Mouse (Mus musculus) liver, postnatal 0 days (tissue): ENCODE results near the gene Cdrt4. TPM values are rescaled to one million over a fixed set of nuclear protein-coding genes. Genes with fewer than 3 reads are reported as not detected.
A peak's percentile ranks its signal among the peaks of the same experiment; 100 is the strongest.

ENCODE experiments used
- ATAC-seq: fragments of 200-750 bp; cut with Nextera tagmentation; 2 replicates; pipeline ENCODE4 v1.8.0; 2017; ENCODE audit warnings: mild to moderate bottlenecking, moderate library complexity
- DNase-seq: peaks from one replicate; pipeline ENCODE4 v3.0.0-alpha.2; 2016
- H3K27ac ChIP-seq: fragments of 300-500 bp; sonication (generic); 2 replicates; pipeline ENCODE4 v1.5.1; 2014; ENCODE audit warnings: antibody characterized with exemption, moderate library complexity, mild to moderate bottlenecking, low read depth
- H3K27me3 ChIP-seq: fragments of 300-500 bp; sonication (generic); 2 replicates; pipeline ENCODE4 v1.6.1; 2014; ENCODE audit warnings: low read length, control low read depth, mixed read lengths; ENCODE audit not compliant: insufficient read depth
- H3K36me3 ChIP-seq: fragments of 300-500 bp; sonication (generic); replicated peaks from 2 replicates; pipeline ENCODE4 v1.6.1; 2014; ENCODE audit warnings: mild to moderate bottlenecking, control low read depth, low read length, moderate library complexity, mixed read lengths; ENCODE audit not compliant: insufficient read depth
- H3K4me1 ChIP-seq: fragments of 300-500 bp; sonication (generic); 2 replicates; pipeline ENCODE4 v1.6.1; 2014; ENCODE audit warnings: antibody characterized with exemption, mild to moderate bottlenecking, control low read depth; ENCODE audit not compliant: insufficient read depth
- H3K4me2 ChIP-seq: fragments of 300-500 bp; sonication (generic); 2 replicates; pipeline ENCODE4 v1.6.1; 2014; ENCODE audit warnings: low read depth, mild to moderate bottlenecking, low read length, moderate library complexity, mixed read lengths
- H3K4me3 ChIP-seq: fragments of 300-500 bp; sonication (generic); 2 replicates; pipeline ENCODE4 v1.5.1; 2014; ENCODE audit warnings: low read depth, low read length
- H3K9ac ChIP-seq: fragments of 300-500 bp; sonication (generic); replicated peaks from 2 replicates; pipeline ENCODE4 v1.6.1; 2014; ENCODE audit warnings: mild to moderate bottlenecking, moderate library complexity
- H3K9me3 ChIP-seq: fragments of 300-500 bp; sonication (generic); 2 replicates; pipeline ENCODE4 v1.6.1; 2016; ENCODE audit warnings: mild to moderate bottlenecking, control low read depth, low read length, mixed read lengths
- CTCF ChIP-seq: sonication (generic); IDR thresholded peaks from 2 replicates; pipeline ENCODE4 v1.5.1; 2016; ENCODE audit warnings: antibody characterized with exemption, low read depth
- EP300 ChIP-seq: IDR thresholded peaks from 2 replicates; pipeline ENCODE4 v1.6.1; 2016; ENCODE audit warnings: antibody characterized with exemption, low read depth, mild to moderate bottlenecking
- WGBS: fragments of 180-500 bp; shearing (Covaris S2); extraction: QIAGEN DNeasy Blood & Tissue Kit; methylation state at CpG from one replicate; pipeline ENCODE4 v1.1.7; 2014; ENCODE audit not compliant: insufficient replicate concordance; 5-methylcytosine and 5-hydroxymethylcytosine counted together
- polyA plus RNA-seq: library from polyadenylated mRNA; unstranded; fragments of >200 nt; fragmentation: Nextera tagmentation; extraction: Ambion mirVana; gene quantifications from 2 replicates; pipeline ENCODE4 v1.2.1, GENCODE M21; 2015

Cdrt4 gene
- polyA plus RNA-seq, 1 experiment from 2014 or later: not detected

- H3K9ac ChIP-seq: no peak overlapping the region
- DNase-seq (no peak), ATAC-seq (no peak)
- 73% methylated on average over 5 of the region's 5 CpGs for WGBS
- no peak overlapping the region for H3K27ac ChIP-seq
- H3K4me3 ChIP-seq: no peak overlapping the region
- no peaks in the 10 kb centered on the region for H3K36me3 ChIP-seq
- no peaks in the 10 kb centered on the region for H3K27me3 ChIP-seq
- TF ChIP-seq EP300 (no peak), CTCF (no peak)
- no peaks in the 10 kb centered on the region for H3K4me1 ChIP-seq
- no peaks in the 10 kb centered on the region for H3K9me3 ChIP-seq
- H3K4me2 ChIP-seq: no peak overlapping the region
Observed at GRCm38 (mm10) chr11:62955186-62955585, 4.2 kb downstream of the Cdrt4 start.

- Histone ChIP-seq H3K4me1 (no peaks in the 10 kb centered on the region), H3K4me3 (no peak overlapping the region), H3K9ac (no peak overlapping the region), H3K4me2 (no peak overlapping the region), H3K27me3 (no peaks in the 10 kb centered on the region), H3K36me3 (no peaks in the 10 kb centered on the region), H3K27ac (no peak overlapping the region), H3K9me3 (no peaks in the 10 kb centered on the region)
- TF ChIP-seq EP300 (no peak), CTCF (no peak)
- no peak for ATAC-seq
- 28% methylated on average over 6 of the region's 6 CpGs for WGBS
- DNase-seq: no peak
Observed at GRCm38 (mm10) chr11:62955776-62956175, 4.8 kb downstream of the Cdrt4 start.

GRCm38 (mm10) chr11:62957626-62958180, 6.7 kb downstream of the Cdrt4 start:
- WGBS: 77% methylated on average over 8 of the region's 8 CpGs

GRCm38 (mm10) chr11:62963292-62963691, 12.3 kb downstream of the Cdrt4 start:
- 68% methylated on average over 4 of the region's 4 CpGs for WGBS
- Histone ChIP-seq H3K36me3 (no peaks in the 10 kb centered on the region), H3K9me3 (no peaks in the 10 kb centered on the region), H3K4me1 (no peaks in the 10 kb centered on the region), H3K4me2 (no peak overlapping the region), H3K27ac (no peak overlapping the region), H3K9ac (no peak overlapping the region), H3K4me3 (no peak overlapping the region), H3K27me3 (no peaks in the 10 kb centered on the region)
- ATAC-seq (no peak), DNase-seq (no peak)
- TF ChIP-seq EP300 (no peak), CTCF (no peak)

More at GRCm38 (mm10) chr11:62957626-62958180, 6.7 kb downstream of the Cdrt4 start:
- H3K27ac ChIP-seq: no peak overlapping the region
- ATAC-seq (no peak), DNase-seq (no peak)
- TF ChIP-seq CTCF (no peak), EP300 (no peak)
- H3K9me3 ChIP-seq: no peaks in the 10 kb centered on the region
- no peaks in the 10 kb centered on the region for H3K27me3 ChIP-seq
- no peaks in the 10 kb centered on the region for H3K36me3 ChIP-seq
- H3K4me1 ChIP-seq: no peaks in the 10 kb centered on the region
- H3K4me3 ChIP-seq: no peak overlapping the region
- no peak overlapping the region for H3K9ac ChIP-seq
- no peak overlapping the region for H3K4me2 ChIP-seq

GRCm38 (mm10) chr11:62966424-62966764, 15.4 kb downstream of the Cdrt4 start:
- Histone ChIP-seq H3K4me1 (no peaks in the 10 kb centered on the region), H3K9ac (no peak overlapping the region), H3K27ac (no peak overlapping the region), H3K36me3 (no peaks in the 10 kb centered on the region), H3K9me3 (no peaks in the 10 kb centered on the region), H3K4me3 (no peak overlapping the region), H3K4me2 (no peak overlapping the region), H3K27me3 (no peaks in the 10 kb centered on the region)
- TF ChIP-seq EP300: no peak
- no peak for TF ChIP-seq CTCF
- DNase-seq: no peak
- no peak for ATAC-seq
- WGBS: 43% methylated on average over 3 of the region's 3 CpGs

GRCm38 (mm10) chr11:62966765-62967633, 16.0 kb downstream of the Cdrt4 start:
- Histone ChIP-seq H3K36me3 (no peaks in the 10 kb centered on the region), H3K4me1 (no peaks in the 10 kb centered on the region), H3K27ac (0 out of 2 replicates have a peak overlapping the region, but pooled peaks have one; percentile 22), H3K9me3 (no peaks in the 10 kb centered on the region), H3K4me2 (peak overlapping the region; percentile 29), H3K9ac (no peak overlapping the region; the same call in 1 of the 2 replicates), H3K27me3 (no peaks in the 10 kb centered on the region), H3K4me3 (no peak overlapping the region)
- WGBS: 8% methylated on average over 27 of the region's 27 CpGs
- ATAC-seq (no peak), DNase-seq (peak; percentile 17)
- TF ChIP-seq CTCF (no peak), EP300 (no peak)
